Mouse (Mus musculus): Measurements from ENCODE around the gene Chd5.

DNA sequence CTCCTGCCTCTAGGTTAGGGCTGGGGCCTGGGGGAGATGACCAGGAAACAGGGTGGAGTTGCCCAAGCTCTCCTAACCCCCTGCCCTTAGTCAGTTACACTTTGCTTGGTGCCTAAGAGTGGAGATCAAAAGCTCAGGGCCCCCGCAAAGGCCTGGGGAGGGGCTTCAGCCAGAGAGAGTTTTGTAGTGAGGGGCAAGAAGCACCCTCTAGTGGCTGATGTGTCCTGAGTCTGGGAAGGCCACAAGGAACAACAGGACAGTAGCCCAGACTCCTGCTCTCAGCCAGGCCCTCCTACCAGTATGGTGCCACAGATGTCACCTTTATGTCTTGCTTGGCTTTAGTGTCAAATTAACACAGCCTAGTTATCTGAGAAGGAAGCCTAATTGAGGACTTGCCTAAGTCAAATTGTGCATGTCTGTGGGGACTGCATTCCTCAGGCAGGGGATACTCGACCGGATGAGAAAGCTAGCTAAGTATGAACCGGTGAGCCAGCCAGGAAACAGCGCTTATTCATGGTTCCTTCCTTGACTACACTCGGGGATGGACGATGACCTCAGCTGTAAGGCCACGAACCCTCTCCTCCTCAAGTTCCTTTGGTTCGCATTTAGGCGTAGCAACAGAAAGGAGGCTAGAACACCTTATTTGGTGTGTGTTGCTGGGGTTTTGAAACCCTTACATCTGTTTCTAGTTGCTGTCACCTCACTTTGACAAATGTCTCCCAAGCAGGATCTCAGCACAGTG, 44.1 kb upstream of the Chd5 start:
- no peak for TF ChIP-seq CTCF (IDR thresholded peaks at IDR 0.05; ENCODE audit: extremely low read depth, insufficient read length, insufficient replicate concordance, low read depth, low read length)
- TF ChIP-seq POLR2A (IDR thresholded peaks at IDR 0.05; ENCODE audit: low read depth, low read length): no peak

Data from small intestine, adult 2 months (tissue).